Mouse (Mus musculus) cerebellum, adult 2 months (tissue): ENCODE data around the gene Ppp1r13b.

Experiments used
- CTCF ChIP-seq: fragments of 200-500 bp; IDR thresholded peaks from 2 replicates; pipeline ENCODE4 v1.5.1; 2011; ENCODE audit warnings: low read depth, mild to moderate bottlenecking, control low read depth, low read length, moderate library complexity, borderline replicate concordance; ENCODE audit not compliant: insufficient read depth
- POLR2A ChIP-seq: fragments of 200-500 bp; IDR thresholded peaks from 2 replicates; pipeline ENCODE4 v1.6.1; 2011; ENCODE audit warnings: low read length, control low read depth, borderline replicate concordance; ENCODE audit not compliant: insufficient read depth

DNA sequence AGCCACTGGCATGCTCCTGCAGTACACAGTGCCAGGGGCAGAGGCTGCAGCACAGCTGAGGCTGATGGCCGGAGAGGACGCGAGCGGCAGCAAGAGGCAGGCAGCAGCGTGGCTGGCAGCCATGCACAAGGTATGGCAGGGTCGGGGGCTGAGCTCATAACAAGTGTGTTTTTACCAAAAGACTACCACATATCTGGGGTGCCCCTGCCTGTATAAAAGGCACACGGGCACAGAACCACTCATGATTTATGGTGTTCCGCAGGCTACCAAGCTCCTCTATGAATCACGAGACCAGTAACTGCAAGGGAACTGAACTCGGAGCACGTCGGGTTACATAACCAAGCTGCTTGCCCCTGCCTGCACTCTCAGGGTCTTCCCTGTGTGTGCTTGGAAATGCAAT is 80.4 kb downstream of the Ppp1r13b start:
- TF ChIP-seq CTCF (no peak), POLR2A (no peak)
